Mouse (Mus musculus): ENCODE measurements around the gene Amy2a4. TPM values are rescaled to one million over a fixed set of nuclear protein-coding genes. Genes with fewer than 3 reads are reported as not detected.

The Amy2a4 gene
- polyA plus RNA-seq (2015; fragmentation: Illumina TruSeq; extraction: RNeasy Lipid Tissue Mini Kit (QIAGEN cat#74804); ENCODE audit: low read depth, low replicate concordance), result not detected

GRCm38 (mm10) chr3:113291349-113291748 lies at the start of gene Amy2a4:
TSS of gene Amy2a4 (minus strand) at chr3:113291449.

GRCm38 (mm10) chr3:113323952-113324351 lies 32.7 kb upstream of the Amy2a4 start, which contains the start of gene Amy2a3:
TSS of gene Amy2a3 (minus strand) at chr3:113324052.

GRCm38 (mm10) chr3:113258737-113259136 lies 32.5 kb downstream of the Amy2a4 start, which contains the start of gene Amy2a5:
TSS of gene Amy2a5 (minus strand) at chr3:113258837.

Other genes with a start within 250 kb of the Amy2a4 start
- not detected for gene Amy2a5, start 32.6 kb downstream of the Amy2a4 start, polyA plus RNA-seq (2015; fragmentation: Illumina TruSeq; extraction: RNeasy Lipid Tissue Mini Kit (QIAGEN cat#74804); ENCODE audit: low read depth, low replicate concordance)
- not detected for gene Amy2a3, start 32.6 kb upstream of the Amy2a4 start, polyA plus RNA-seq (2015; fragmentation: Illumina TruSeq; extraction: RNeasy Lipid Tissue Mini Kit (QIAGEN cat#74804); ENCODE audit: low read depth, low replicate concordance)
- gene Amy2a2, start 65.2 kb upstream of the Amy2a4 start, polyA plus RNA-seq (2015; fragmentation: Illumina TruSeq; extraction: RNeasy Lipid Tissue Mini Kit (QIAGEN cat#74804); ENCODE audit: low read depth, low replicate concordance), result not detected
- not detected for gene Amy2a1, start 241.0 kb upstream of the Amy2a4 start, polyA plus RNA-seq (2015; fragmentation: Illumina TruSeq; extraction: RNeasy Lipid Tissue Mini Kit (QIAGEN cat#74804); ENCODE audit: low read depth, low replicate concordance)